Mouse (Mus musculus) lung, adult 2 months (tissue): Measurements from ENCODE around the gene Klhl6. TPM values are rescaled to one million over a fixed set of nuclear protein-coding genes. Genes with fewer than 3 reads are reported as not detected.

Source experiments
- DNase-seq: peaks from one replicate; pipeline ENCODE4 v3.0.0; 2022
- H3K4me1 ChIP-seq: fragments of 200-500 bp; 2 replicates; pipeline ENCODE4 v1.6.1; 2011; ENCODE audit warnings: low read length; ENCODE audit not compliant: control insufficient read depth, insufficient read depth
- H3K4me3 ChIP-seq: fragments of 200-500 bp; replicated peaks from 2 replicates; pipeline ENCODE3; 2011; ENCODE audit warnings: low read depth, mild to moderate bottlenecking, control low read depth, low read length; ENCODE audit errors: extremely low read depth
- CTCF ChIP-seq: fragments of 200-500 bp; IDR thresholded peaks from 2 replicates; pipeline ENCODE4 v1.5.1; 2011; ENCODE audit warnings: mild to moderate bottlenecking, low read length, control low read depth; ENCODE audit not compliant: insufficient read depth
- POLR2A ChIP-seq: fragments of 200-500 bp; IDR thresholded peaks from 2 replicates; pipeline ENCODE4 v1.6.1; 2011; ENCODE audit warnings: low read depth, mild to moderate bottlenecking, control low read depth, low read length, borderline replicate concordance; ENCODE audit errors: extremely low read depth
- WGBS: fragments of 180-500 bp; shearing (Covaris S2); methylation state at CpG from one replicate; pipeline ENCODE4 v1.1.7; 2018; 5-methylcytosine and 5-hydroxymethylcytosine counted together
- polyA plus RNA-seq: library from polyadenylated mRNA; depleted of rRNA; stranded (reverse); fragments of >200 nt; gene quantifications from 2 replicates; pipeline ENCODE4 v1.2.3, GENCODE M21; 2012; rRNA removed

Gene Klhl6
- polyA plus RNA-seq, 1 experiment = 7.2 TPM

DNA sequence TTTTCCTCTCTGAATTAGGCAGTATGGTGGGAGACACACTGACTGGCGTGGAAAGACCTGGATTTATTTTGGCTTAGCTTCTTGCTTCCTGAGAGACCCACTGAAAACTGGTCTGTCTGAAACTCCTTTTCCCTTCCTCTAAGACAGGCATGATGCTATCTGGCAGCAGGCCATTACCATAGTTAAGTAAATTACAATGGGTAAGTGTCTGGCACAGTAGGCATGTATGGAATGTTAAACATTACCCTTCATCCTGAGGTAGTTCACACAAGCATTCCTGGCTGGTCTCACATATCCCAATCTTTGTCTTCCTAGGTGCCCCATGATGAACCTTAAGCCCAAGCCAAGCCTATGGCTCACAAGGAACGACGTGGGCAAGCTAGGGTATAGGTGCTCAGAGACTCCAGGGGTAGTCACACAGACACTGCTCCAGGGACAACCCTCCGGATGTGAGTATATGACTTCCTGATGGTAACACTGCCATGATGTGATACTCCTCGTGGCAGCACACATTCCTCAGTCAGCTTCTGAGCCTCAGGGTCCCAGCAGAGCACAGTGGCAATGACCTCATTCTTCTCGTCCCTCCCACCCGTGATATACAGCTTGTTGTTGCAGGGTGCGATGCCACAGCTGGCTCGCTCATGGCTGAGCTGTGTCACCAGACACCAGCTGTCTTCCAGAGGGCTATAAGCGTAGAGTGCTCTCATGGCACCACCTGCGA is 36.1 kb downstream of the Klhl6 start:
- DNase-seq = no peak

GRCm38 (mm10) chr16:19920823-19921222 is 62.0 kb downstream of the Klhl6 start:
- TF ChIP-seq CTCF (no peak), POLR2A (no peak)
- no peak for DNase-seq
- Histone ChIP-seq H3K4me1 (no peaks in the 10 kb centered on the region; the same call in 1 of the 2 replicates), H3K4me3 (no peak overlapping the region)

More for the DNA sequence above, 36.1 kb downstream of the Klhl6 start:
- WGBS = 69% methylated on average over 11 of the region's 11 CpGs
- Histone ChIP-seq H3K4me1 (no peaks in the 10 kb centered on the region; the same call in none of the 2 replicates), H3K4me3 (no peak overlapping the region)
- TF ChIP-seq POLR2A (no peak), CTCF (no peak)

GRCm38 (mm10) chr16:19918286-19918685 is 64.6 kb downstream of the Klhl6 start:
- 65% methylated on average over 1 of the region's 1 CpGs for WGBS
- Histone ChIP-seq H3K4me1 (no peaks in the 10 kb centered on the region; the same call in 1 of the 2 replicates), H3K4me3 (no peak overlapping the region)
- no peak for DNase-seq
- no peak for TF ChIP-seq POLR2A
- TF ChIP-seq CTCF = no peak

DNA sequence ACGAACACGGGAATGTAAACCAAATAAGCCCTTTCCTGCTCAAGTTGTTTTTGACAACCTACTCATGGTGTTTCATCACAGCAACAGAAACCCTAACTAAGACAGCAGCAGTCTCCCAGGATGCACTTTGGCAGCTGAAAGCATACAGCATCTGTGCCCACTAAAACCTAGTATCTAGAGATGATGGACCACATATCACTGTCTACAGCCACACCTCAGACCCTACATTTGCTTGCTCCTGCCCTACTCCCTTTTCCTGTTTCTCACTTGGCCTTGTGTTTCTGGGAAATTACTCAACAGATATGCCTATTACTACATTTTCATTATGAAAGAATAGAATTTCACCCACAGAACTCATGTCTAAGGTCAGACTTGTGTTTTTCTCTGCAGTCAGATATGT is 70.3 kb downstream of the Klhl6 start:
- 23% methylated on average over 2 of the region's 2 CpGs for WGBS
- no peak for TF ChIP-seq CTCF
- TF ChIP-seq POLR2A = no peak
- no peaks in the 10 kb centered on the region; the same call in 1 of the 2 replicates for H3K4me1 ChIP-seq
- no peak overlapping the region for H3K4me3 ChIP-seq
- DNase-seq = no peak

DNA sequence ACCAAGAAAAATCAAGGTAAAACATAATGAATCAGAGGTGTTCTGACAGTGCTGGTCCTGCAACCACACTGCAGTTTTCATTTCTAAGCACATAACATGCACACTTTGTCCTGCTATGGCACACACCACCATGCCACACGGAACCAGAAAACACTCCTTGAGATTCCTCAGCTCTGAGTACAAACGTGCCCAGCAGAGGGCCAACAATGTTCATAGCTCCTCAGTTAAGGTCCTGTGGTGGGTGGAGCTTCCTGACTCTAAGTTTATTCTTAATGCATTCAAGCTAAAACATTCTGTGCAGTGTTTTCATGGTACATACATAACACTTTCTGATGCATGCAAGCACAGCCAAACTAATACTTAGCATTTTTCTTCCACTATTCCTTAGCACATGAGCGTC is 74.5 kb downstream of the Klhl6 start:
- Histone ChIP-seq H3K4me1 (peaks cover 6% of the 10 kb centered on the region), H3K4me3 (no peak overlapping the region)
- TF ChIP-seq CTCF (peak; percentile 23; the same call in 1 of the 2 replicates), POLR2A (no peak)
- 48% methylated on average over 3 of the region's 3 CpGs for WGBS
- DNase-seq = no peak

GRCm38 (mm10) chr16:19907103-19907502 is 75.7 kb downstream of the Klhl6 start:
- peak; percentile 39 for TF ChIP-seq CTCF
- no peak for TF ChIP-seq POLR2A
- no peak overlapping the region for H3K4me3 ChIP-seq
- DNase-seq = peak; percentile 32
- 38% methylated on average over 2 of the region's 2 CpGs for WGBS
- peaks cover 6% of the 10 kb centered on the region for H3K4me1 ChIP-seq

- TF ChIP-seq POLR2A (no peak), CTCF (no peak)
Observed at GRCm38 (mm10) chr16:19904734-19905479, 77.9 kb downstream of the Klhl6 start.

DNA sequence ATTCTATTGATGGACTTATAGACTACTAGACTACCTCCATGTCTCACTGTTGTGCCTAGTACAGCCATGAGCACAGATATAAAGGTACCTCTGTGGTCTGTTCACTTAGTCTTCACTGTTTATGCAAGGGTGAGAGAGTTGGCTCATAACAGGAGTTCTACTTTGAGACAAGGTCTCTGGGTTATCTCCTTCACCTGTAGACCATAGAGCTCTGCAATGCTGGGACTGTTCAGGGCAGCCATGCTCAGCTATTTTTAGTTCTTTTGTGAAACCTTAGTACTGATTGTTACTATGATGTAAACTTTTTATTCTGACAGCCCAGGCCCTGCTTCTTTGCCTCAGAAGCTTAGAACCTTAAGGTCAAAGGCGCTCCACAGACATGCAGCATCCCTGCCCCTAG is 79.0 kb downstream of the Klhl6 start:
- WGBS = 100% methylated on average over 1 of the region's 1 CpGs
- H3K4me1 ChIP-seq = peaks cover 6% of the 10 kb centered on the region
- TF ChIP-seq POLR2A (no peak), CTCF (no peak)
- H3K4me3 ChIP-seq = no peak overlapping the region
- no peak for DNase-seq

More at GRCm38 (mm10) chr16:19904734-19905479, 77.9 kb downstream of the Klhl6 start:
- WGBS = 39% methylated on average over 2 of the region's 2 CpGs
- no peak for DNase-seq
- no peak overlapping the region for H3K4me3 ChIP-seq
- peaks cover 6% of the 10 kb centered on the region for H3K4me1 ChIP-seq

Other genes starting within 250 kb of the Klhl6 start
- gene B3gnt5, start 222.8 kb downstream of the Klhl6 start, polyA plus RNA-seq = 1.0 and 1.5 TPM in 2 replicates
- 17.4 and 27.0 TPM in 2 replicates for gene Klhl24, start 114.5 kb upstream of the Klhl6 start, polyA plus RNA-seq
- gene Yeats2, start 158.0 kb upstream of the Klhl6 start, polyA plus RNA-seq = 21.1 and 26.4 TPM in 2 replicates